Mouse (Mus musculus) limb, embryonic 14.5 days (tissue): ENCODE measurements around the gene Zfp423. TPM values are rescaled to one million over a fixed set of nuclear protein-coding genes. Genes with fewer than 3 reads are reported as not detected.

ENCODE experiments used
- ATAC-seq: fragments of 200-750 bp; cut with Nextera tagmentation; 2 replicates; pipeline ENCODE4 v1.8.0; 2017; ENCODE audit warnings: low read depth, moderate number of reproducible peaks, moderate TSS enrichment; ENCODE audit not compliant: low FRiP score
- DNase-seq: peaks from one replicate; pipeline ENCODE4 v3.0.0-alpha.2; 2015; ENCODE audit warnings: low spot score
- H3K27ac ChIP-seq: fragments of 300-500 bp; sonication (generic); replicated peaks from 2 replicates; pipeline ENCODE4 v1.5.1; 2014; ENCODE audit warnings: low read depth, mild to moderate bottlenecking, low read length, moderate library complexity, mixed read lengths
- H3K27me3 ChIP-seq: fragments of 300-500 bp; sonication (generic); 2 replicates; pipeline ENCODE4 v1.6.1; 2014; ENCODE audit warnings: low read length, mixed read lengths; ENCODE audit not compliant: control insufficient read depth, insufficient read depth
- H3K36me3 ChIP-seq: fragments of 300-500 bp; sonication (generic); 2 replicates; pipeline ENCODE4 v1.6.1; 2014; ENCODE audit warnings: mild to moderate bottlenecking, low read length, moderate library complexity, mixed read lengths; ENCODE audit not compliant: control insufficient read depth, insufficient read depth
- H3K4me1 ChIP-seq: fragments of 300-500 bp; sonication (generic); 2 replicates; pipeline ENCODE4 v1.6.1; 2014; ENCODE audit warnings: antibody characterized with exemption, low read length, mixed read lengths; ENCODE audit not compliant: control insufficient read depth, insufficient read depth
- H3K4me2 ChIP-seq: fragments of 300-500 bp; sonication (generic); replicated peaks from 2 replicates; pipeline ENCODE4 v1.6.1; 2014; ENCODE audit warnings: low read depth, mild to moderate bottlenecking, low read length, moderate library complexity; ENCODE audit not compliant: severe bottlenecking
- H3K4me3 ChIP-seq: fragments of 300-500 bp; sonication (generic); replicated peaks from 2 replicates; pipeline ENCODE4 v1.5.1; 2014; ENCODE audit warnings: low read length
- H3K9ac ChIP-seq: fragments of 300-500 bp; sonication (generic); 2 replicates; pipeline ENCODE4 v1.6.1; 2014; ENCODE audit warnings: mild to moderate bottlenecking, low read depth, low read length, moderate library complexity; ENCODE audit not compliant: severe bottlenecking
- H3K9me3 ChIP-seq: fragments of 300-500 bp; sonication (generic); 2 replicates; pipeline ENCODE4 v1.6.1; 2016; ENCODE audit warnings: low read length; ENCODE audit not compliant: control insufficient read depth
- POLR2A ChIP-seq: fragments of 200-500 bp; IDR thresholded peaks from 2 replicates; pipeline ENCODE4 v1.8.0; 2012; ENCODE audit warnings: inconsistent platforms, mild to moderate bottlenecking, moderate library complexity, borderline replicate concordance; ENCODE audit not compliant: insufficient read depth, insufficient read length; ENCODE audit errors: extremely low read depth
- WGBS: fragments of 180-500 bp; shearing (Covaris S2); extraction: QIAGEN DNeasy Blood & Tissue Kit; methylation state at CpG from one replicate; pipeline ENCODE4 v1.1.7; 2014; 5-methylcytosine and 5-hydroxymethylcytosine counted together
- polyA plus RNA-seq, 2 experiments: library from polyadenylated mRNA; depleted of rRNA in 1 of 2; stranded (reverse) in 1 of 2; unstranded in 1 of 2; fragments of >200 nt; fragmentation: Nextera tagmentation in 1 of 2; extraction: Ambion mirVana in 1 of 2; gene quantifications; 2 replicates each; pipeline versions ENCODE4 v1.2.1 to v1.2.3; 2012 to 2014

Gene Zfp423
- polyA plus RNA-seq, 2 experiments = 24.4 to 46.4 TPM

- Histone ChIP-seq H3K4me2 (no peak overlapping the region), H3K27me3 (no peaks in the 10 kb centered on the region), H3K36me3 (no peaks in the 10 kb centered on the region), H3K27ac (peak overlapping the region; percentile 71), H3K4me1 (peaks cover 61% of the 10 kb centered on the region), H3K4me3 (no peak overlapping the region), H3K9me3 (no peaks in the 10 kb centered on the region), H3K9ac (no peak overlapping the region)
- WGBS = 10% methylated on average over 9 of the region's 9 CpGs
- ATAC-seq (no peak), DNase-seq (no peak)
- TF ChIP-seq POLR2A = no peak
Measured at GRCm38 (mm10) chr8:87831116-87831515, 128.3 kb downstream of the Zfp423 start.

GRCm38 (mm10) chr8:87830200-87830599 lies 129.2 kb downstream of the Zfp423 start:
- Histone ChIP-seq H3K4me1 (peaks cover 53% of the 10 kb centered on the region), H3K4me3 (no peak overlapping the region), H3K9me3 (no peaks in the 10 kb centered on the region), H3K27me3 (no peaks in the 10 kb centered on the region), H3K36me3 (no peaks in the 10 kb centered on the region), H3K27ac (no peak overlapping the region), H3K4me2 (no peak overlapping the region), H3K9ac (no peak overlapping the region)
- DNase-seq = no peak
- no peak for TF ChIP-seq POLR2A
- 11% methylated on average over 6 of the region's 6 CpGs for WGBS
- ATAC-seq = peak; percentile 16; the same call in 1 of the 2 replicates

- no peaks in the 10 kb centered on the region for H3K9me3 ChIP-seq
- H3K9ac ChIP-seq = no peak overlapping the region
- H3K27me3 ChIP-seq = no peaks in the 10 kb centered on the region
- no peak overlapping the region for H3K27ac ChIP-seq
- ATAC-seq (no peak), DNase-seq (no peak)
- no peak for TF ChIP-seq POLR2A
- peaks cover 39% of the 10 kb centered on the region for H3K4me1 ChIP-seq
- H3K36me3 ChIP-seq = no peaks in the 10 kb centered on the region
- H3K4me3 ChIP-seq = no peak overlapping the region
- no peak overlapping the region for H3K4me2 ChIP-seq
- 77% methylated on average over 9 of the region's 9 CpGs for WGBS
Measured at GRCm38 (mm10) chr8:87826013-87826660, 133.3 kb downstream of the Zfp423 start.

- Histone ChIP-seq H3K4me3 (no peak overlapping the region), H3K9me3 (no peaks in the 10 kb centered on the region), H3K9ac (peak overlapping the region; percentile 38), H3K36me3 (no peaks in the 10 kb centered on the region), H3K27me3 (no peaks in the 10 kb centered on the region), H3K4me2 (peak overlapping the region; percentile 36), H3K4me1 (peaks cover 33% of the 10 kb centered on the region), H3K27ac (peak overlapping the region; percentile 75)
- TF ChIP-seq POLR2A = no peak
- DNase-seq (no peak), ATAC-seq (no peak)
- 14% methylated on average over 7 of the region's 7 CpGs for WGBS
Measured at GRCm38 (mm10) chr8:87823172-87823571, 136.2 kb downstream of the Zfp423 start.

GRCm38 (mm10) chr8:87822690-87823089 lies 136.7 kb downstream of the Zfp423 start:
- H3K4me1 ChIP-seq = peaks cover 36% of the 10 kb centered on the region
- peak overlapping the region; percentile 25 for H3K9ac ChIP-seq
- peak; percentile 39; the same call in 1 of the 2 replicates for ATAC-seq
- H3K27me3 ChIP-seq = no peaks in the 10 kb centered on the region
- no peak for TF ChIP-seq POLR2A
- peak overlapping the region; percentile 36 for H3K4me2 ChIP-seq
- H3K9me3 ChIP-seq = no peaks in the 10 kb centered on the region
- no peak overlapping the region for H3K4me3 ChIP-seq
- H3K36me3 ChIP-seq = no peaks in the 10 kb centered on the region
- peak overlapping the region; percentile 75 for H3K27ac ChIP-seq
- WGBS = 9% methylated on average over 12 of the region's 12 CpGs
- DNase-seq = no peak
